Mouse (Mus musculus) heart, adult 18-20 months (tissue): ENCODE measurements around the gene Numa1. TPM values are rescaled to one million over a fixed set of nuclear protein-coding genes. Genes with fewer than 3 reads are reported as not detected.
A peak's percentile ranks its signal among the peaks of the same experiment; 100 is the strongest.
"Not testable (repeated sequence)": the region's sequence is repeated elsewhere in the genome, so short reads cannot be mapped to it uniquely, and the experiment has no call there.

Experiments used
- DNase-seq, 2 experiments: peaks; one replicate each; pipeline ENCODE4 v3.0.0; 2021 to 2022; ENCODE audit warnings: mixed read lengths in 1 of 2
- total RNA-seq, 2 experiments: library from RNA; stranded (reverse); gene quantifications; 2 replicates each; pipeline ENCODE4 v1.2.3; 2021

Numa1 gene
- total RNA-seq, 2 experiments from 2014 or later: 89.0 to 95.0 TPM

DNA sequence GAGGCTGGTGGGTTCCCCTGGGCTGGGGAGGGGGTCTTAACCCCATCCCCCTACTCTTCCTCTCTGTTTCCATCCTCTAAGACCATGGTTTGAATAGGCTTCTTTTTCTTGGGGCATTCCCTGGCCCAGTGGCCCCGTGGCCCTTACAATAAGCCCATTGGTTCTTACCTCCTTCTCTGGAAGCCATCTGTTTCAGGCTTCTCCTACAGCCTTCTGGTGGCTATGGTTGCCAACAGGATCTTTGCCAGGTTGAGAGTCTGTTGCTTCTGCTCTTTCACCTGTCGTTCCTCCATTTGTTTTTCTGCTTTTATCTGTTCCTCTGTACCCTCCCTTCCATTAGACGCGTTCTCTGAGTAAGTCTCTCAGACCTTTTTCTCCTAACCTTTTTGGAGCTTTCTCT is 3.7 kb downstream of the Numa1 start:
- DNase-seq: no peak

DNA sequence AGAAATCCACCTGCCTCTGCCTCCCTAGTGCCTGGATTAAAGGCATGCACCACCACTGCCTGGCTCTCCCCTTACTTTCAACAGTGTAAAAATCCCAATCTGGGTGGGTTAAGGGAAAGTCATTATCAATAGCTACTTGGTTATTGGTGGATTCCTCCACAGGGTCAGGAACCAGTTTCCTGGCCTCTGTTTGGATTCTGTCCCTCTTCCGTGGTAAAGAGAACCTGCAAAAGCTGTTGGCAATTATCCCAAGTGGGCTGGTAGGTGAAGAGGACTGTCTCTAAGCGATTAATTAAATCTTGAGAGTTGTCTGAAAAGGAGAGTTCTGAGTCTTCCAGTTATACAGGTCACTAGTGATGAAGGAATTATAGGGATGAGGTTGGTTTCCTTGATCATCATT is 4.4 kb downstream of the Numa1 start:
- no peak for DNase-seq

DNA sequence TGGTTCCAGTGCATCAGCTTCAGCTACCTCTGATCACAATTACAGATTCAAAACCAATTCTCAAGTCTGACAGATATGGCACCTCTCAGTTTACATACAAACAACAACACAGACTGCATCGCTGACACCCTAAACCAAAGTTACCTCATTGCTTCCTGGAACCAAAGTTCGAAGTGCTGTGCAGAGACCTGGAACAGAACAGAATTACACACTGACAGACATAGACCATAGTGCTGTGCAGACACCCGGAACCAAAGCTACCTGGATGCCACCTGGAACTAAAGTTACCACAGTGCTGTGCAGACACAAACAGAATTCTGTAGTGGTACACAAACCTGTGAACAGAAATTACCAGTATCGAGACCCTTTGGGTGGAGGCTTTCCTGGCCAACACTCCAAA is 5.8 kb downstream of the Numa1 start:
- no peak for DNase-seq

DNA sequence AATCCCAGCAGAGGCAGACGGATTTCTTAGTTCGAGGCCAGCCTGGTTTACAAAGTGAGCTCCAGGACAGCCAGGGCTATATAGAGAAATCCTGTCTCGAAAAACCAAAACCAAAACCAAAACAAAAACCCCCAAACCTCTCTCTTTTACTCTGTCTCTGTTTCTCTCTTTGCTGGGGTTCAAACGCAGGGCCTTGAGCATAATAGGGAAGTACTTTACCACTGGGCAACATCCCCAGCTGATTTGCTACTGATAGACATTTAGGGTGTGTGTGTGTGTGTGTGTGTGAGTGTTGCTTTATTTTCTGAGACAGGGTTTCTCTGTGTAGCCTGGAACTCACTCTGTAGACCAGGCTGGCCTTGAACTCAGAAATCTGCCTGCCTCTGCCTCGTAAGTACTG is 15.1 kb downstream of the Numa1 start:
- not testable (repeated sequence) for DNase-seq

DNA sequence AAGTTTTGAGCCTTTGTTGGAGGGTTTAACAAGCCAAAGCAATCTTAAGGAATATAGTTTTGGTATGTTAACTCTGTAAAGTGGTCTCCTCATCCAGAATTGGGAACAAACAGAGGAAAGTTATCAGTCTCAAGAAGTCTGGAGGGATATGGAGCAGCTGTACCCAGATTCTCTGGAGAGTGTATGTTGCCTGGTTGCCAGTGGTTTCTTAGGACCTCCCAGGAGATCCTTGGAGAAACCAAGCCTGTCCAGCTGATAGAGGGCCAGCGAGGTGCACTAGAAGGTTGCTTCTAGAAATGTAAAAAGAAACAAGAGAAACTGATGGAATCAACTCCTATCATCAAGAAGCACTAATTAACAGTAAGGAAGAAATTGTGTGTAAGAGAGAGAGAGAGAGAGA is 17.7 kb downstream of the Numa1 start:
- no peak for DNase-seq

DNA sequence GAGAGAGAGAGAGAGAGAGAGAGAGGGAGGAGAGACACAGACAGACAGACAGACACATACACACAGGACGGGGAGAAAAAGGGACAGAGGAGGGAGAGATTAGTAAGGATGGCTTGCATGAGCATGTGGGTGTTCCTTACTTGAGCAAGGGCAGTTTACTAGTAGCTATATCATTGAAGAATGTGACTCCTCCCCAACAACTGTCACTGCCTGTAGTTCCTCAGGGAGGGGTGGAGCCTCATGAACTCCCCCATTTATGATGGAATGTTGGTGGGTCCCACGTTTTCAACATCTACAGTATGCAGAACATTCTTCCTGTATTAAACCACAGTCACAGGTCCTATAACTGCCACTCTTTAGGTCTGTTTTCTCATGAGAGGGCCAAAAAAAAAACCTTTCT is 18.2 kb downstream of the Numa1 start:
- no peak for DNase-seq

DNA sequence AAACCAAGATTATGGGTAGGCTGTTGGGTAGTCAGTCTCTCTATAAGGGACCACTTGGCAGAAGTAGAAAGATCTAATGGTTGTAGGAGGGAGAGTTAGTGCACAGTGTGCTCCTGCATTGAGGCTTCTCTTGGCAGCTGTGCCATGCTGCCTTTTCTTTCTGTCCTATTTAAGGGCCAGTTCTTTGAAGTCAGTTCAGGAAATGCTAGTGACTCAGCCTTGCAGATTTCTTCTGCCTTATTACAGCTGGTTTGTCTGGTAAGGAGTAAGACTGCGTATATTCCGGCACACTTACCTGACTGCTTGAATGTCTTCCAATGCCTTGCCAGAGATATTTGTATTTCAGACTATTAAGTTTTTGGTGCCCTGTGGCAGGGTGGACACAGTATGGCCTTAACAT is 20.3 kb downstream of the Numa1 start:
- DNase-seq: no peak

DNA sequence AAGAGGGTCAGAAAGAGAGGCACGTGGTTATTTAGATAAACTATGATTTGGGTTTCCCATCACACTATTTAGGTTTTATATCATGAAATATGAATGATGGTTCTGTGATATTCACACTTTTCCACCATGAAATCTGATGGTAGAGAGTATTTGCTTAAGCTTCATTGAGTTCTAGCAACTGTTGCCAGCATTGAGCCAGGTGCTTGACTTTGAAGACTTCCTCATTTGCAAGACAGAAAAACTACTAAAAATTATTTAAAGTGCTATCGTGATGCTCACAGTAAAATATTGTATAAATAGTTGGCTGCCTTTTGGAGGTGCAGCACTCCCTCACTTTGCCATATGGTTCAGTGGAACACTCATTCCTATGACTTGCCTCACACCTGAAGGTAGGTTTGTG is 21.4 kb downstream of the Numa1 start:
- DNase-seq: no peak

DNA sequence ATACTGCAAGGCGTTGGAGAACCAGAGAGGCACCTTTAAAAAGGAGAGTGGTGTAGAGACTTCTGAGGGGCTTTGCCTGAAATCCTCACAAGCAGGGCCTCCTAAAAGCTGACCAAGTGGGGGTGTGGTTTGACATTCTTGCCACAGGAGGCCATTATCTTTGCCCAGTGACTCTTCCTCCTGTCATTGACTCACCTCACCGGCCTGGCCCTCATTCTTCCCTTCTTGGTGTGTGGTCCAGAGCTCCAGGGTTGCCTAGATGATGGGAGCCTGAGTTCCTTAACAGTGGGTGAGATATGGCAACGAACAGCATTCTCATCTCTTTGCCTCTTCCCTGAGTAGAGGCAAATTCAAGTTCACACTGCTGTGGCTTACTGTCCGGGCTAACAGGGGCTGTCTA is 22.0 kb downstream of the Numa1 start:
- DNase-seq: no peak

DNA sequence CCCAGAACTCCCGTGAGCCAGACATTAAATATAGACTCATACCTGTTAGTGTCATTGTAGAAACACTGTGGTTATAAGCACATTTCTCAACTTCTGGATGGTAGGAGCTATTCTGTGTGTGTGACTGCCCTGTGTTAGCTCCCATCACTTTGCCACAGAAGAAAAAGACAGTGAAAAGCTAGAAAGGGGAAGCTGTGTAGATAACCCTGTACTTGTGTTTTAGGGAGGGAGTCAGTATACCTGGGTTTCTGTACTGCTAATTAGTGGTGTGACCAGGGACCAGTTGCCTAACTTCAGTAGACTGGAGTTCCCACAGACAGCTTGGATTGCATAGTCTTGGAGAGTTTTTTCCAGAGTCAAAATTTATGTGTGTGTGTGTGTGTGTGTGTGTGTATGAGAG is 22.6 kb downstream of the Numa1 start:
- DNase-seq: no peak

DNA sequence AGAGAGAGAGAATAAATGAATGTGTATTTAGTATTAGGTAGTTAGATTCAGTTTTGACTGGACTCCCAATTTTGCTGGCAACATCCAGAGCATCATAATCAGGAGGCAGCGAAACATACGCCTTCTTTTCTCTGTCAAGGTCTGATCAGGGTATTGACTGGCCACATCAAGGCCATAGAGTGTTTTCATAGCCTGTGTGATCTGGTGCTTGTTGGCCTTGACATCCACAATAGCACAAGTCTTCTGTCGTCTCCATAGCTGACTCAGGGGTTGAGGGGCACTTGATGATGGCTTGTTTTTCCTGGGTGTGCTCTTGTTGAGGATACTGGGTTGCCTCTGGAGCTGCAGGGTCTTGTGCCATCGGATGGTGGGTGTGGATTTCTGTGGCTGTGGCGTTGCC is 23.0 kb downstream of the Numa1 start:
- DNase-seq: no peak

DNA sequence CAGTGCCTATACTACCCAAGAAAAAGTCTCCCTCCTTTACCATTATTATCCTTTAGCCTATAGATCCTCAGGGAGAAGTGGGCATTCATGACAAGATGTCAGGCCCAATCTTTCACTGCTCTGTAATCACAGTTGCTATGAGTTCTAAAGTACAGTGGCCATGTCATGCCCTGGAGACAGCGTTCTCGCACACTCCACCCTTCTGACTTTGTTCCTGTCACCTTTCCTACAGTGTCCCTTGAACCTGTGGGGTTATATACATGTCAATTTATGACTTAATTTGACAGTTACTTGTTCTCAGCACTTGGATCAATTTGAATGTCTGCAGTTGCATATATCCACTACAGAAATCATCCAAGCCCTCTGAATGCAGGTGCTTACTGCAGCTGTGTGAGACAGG is 28.9 kb downstream of the Numa1 start:
- no peak for DNase-seq

DNA sequence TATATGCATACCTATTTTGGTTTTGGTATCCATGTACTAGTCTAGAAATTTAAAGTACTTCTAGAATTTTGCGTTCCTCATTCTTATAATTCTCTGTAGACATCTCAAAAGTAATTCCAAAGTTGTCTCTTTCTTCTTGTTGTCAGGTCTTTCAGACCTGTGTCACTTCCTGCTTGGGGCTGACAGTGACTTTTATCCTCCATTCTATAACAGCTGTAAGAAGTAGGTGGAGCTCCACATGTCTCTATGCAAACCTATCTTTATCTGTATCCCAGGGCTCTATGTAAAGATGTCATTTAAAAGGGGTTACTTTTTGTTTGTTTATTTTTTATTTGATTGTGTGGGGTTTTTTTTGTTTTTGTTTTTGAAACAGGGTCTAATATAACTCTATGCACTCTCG is 29.7 kb downstream of the Numa1 start:
- no peak for DNase-seq

DNA sequence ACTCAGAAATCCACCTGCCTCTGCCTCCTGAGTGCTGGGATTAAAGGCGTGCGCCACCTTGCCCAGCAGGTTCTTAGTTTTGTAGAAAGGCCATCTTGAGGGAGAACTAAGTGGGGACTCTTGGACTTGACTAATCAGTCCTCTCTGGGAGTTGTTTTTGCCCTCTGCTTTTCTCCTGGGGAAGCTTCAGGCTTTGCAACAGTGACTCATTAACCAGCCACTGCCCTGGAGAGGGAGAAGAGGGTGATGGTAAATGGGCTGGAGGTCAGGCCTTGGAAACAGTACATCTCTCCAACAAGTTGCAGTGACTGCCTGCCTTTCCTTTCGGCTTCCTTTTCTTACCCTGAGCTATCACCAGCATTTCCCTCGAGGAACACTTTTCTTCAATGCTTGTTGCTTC is 30.6 kb downstream of the Numa1 start:
- no peak for DNase-seq

DNA sequence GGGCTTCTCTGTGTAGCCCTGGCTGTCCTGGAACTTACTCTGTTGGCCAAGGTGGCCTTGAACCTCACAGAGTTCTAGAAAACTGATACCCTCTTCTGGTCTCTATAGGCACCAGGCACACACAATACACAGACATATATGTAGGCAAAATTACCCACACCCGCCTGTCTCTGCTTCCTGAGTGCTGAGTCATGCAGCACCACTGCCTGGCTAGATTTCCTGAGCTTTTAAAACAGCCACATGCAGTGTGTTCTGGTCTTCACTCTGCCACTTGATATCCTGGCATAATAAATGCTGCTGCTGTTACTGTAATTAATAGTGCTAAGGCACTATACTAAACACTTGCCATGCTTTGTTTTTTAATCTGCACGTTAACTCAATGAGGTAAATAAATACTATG is 31.7 kb downstream of the Numa1 start:
- DNase-seq: no peak

DNA sequence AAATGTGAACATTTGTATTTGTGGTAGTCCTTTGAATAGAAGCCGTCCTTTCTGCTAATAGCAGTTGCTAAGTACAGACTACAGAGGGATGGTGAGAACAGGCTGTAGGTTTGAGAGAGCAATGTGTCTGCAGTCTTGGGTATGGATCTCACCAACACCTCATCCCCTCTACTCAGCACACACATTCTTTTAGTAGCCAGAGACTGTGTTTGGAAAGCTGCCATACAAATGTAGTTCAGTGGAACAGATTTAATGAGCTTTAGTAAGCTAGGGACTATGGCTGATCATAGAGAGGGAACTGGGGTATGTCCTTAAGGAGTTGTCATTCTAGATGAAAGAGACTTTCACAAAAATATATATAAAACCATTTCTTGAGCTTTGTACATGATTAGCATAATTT is 33.3 kb downstream of the Numa1 start:
- DNase-seq: no peak

DNA sequence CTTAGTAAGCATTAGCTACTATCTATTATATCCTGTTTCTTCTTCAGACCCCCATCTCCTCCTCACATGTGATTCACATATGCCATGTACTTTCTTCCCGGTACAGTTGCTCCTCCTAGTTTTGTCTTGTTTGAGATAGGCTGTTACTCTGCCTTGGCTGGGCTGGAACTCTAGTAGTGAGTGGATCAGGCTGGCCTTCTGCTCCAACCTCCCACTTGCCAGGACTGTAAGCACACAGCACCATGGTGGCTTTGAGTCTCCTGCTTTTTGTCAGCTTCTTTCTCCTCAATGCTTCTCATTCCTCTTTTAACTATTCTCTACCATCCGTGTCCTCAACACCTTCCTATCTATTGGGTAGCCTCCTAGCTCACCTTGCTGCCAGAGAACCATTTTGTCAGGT is 34.8 kb downstream of the Numa1 start:
- DNase-seq: no peak

DNA sequence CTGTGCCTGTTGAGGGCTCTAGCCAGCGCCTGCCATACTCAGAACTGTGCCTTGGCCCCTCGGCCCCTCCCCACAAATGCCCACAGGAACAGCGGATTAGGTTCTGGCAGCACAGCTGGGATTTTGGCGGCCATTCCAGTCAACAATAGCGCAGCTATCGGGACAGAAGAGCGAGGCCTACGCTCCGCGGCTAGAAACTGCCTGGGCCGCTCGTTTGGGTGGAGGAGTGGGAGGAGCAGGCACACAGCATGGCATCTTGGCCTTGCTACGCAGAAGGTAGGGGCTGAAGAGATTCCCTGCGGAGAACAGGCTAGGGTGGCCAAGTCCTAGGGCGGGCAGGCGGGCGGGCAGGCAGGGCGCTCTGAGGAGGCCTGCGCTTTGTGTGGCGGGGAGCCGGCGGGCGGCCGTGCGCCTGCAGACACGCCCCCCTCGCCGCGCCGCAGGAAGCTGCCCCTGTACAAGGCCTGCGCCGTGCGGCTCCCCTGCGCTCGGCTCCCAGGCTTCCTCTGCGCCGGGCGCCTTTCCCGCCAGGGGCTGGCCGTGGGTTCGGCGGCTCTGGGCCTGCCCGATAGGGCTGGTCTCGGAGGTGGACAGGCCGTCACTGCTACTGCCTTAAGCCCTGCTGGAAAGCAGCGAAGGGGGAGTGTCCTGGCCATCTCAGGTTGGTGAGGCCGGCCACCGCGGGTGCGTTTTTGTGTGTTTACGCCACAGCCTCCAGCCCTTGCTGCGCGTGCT is 36.0 kb downstream of the Numa1 start:
- peak; percentile 88 to 93 for DNase-seq

DNA sequence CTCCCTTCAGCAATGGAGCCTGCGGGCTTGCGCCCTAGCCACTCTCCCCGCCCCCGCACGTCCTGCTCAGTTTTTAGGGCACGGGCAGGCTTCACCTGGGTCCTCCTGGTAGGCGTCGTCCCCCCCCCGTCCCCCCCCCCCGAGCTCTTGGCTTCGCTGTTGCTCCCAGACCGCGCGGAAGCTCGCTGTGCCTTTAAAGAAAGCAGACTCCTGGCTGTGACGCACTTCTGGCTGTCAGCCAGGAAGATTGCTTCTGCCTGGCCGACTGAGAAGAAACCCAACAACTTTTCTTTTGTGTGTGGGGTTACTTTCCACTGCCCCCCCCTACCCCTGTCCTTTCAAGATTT is 36.5 kb downstream of the Numa1 start:
- peak; percentile 95 for DNase-seq

DNA sequence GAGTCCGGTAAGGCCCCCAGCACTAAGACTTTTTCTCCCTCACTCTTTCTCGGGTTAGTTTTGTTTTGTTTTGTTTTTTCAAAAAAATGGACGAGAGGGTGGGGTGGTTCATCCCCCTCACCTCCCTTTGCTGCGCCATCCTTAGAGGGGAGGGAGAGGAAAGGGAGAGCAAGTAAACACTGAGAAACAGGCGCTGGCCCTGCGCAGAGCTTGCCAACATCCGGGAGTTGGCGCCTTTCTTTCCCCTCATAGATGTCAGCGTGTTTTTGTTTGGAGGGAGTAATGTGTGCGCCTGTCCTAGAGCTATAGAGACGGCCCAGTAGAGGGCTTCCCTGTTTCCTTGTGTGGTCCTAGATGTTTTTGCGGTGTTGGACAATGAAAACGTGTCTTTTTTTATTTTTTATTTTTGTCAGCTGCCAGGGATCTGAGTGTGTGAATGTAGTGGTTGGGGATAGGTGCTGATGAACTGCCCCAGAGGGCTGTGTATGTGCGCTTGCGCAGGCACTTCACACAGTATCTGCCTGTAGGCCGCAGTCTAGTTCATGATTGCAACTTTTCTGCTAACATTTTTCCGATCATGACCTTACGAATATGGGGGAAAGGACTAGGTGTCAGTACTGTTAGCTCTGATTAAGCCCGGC is 37.0 kb downstream of the Numa1 start:
- DNase-seq: peak; percentile 88 to 89

DNA sequence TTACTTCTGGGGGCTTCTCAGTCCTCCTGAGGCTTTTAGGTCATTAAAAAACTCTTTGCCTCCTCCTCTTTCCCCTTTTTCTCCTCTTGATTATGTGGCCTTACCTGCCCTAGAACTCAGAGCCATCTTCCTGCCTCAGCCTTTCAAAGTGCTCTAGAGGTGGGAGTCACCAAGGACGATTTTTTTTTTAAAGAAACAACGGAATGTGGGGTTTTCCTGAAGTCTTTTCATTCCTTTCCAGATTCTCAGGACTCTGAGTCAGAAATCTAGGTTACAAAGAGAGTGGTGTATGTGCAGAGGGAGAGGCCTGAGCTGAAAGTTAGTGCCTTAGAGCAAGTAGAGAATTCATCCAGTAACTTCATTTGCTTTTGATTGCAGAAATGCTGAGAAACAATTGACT is 37.8 kb downstream of the Numa1 start:
- DNase-seq: no peak

DNA sequence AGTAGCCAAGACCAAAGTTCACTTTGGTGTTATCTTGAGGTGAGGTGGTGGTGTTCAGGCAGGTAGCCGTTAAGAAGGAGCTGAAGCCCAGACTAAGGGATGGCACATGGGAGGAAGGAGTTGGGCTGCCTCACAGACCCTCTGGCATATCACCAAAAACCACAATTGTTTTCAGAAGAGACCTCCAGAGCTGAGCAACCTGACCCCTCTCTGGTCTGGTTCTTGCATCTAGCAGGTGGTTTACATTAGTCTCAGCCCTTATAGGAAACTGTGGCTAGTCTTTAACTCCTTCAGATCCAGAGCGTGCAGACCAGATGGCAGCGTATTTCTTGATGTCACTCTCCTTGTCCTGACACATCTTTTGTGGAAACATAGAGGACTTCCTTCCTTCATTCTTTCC is 39.8 kb downstream of the Numa1 start:
- no peak for DNase-seq

DNA sequence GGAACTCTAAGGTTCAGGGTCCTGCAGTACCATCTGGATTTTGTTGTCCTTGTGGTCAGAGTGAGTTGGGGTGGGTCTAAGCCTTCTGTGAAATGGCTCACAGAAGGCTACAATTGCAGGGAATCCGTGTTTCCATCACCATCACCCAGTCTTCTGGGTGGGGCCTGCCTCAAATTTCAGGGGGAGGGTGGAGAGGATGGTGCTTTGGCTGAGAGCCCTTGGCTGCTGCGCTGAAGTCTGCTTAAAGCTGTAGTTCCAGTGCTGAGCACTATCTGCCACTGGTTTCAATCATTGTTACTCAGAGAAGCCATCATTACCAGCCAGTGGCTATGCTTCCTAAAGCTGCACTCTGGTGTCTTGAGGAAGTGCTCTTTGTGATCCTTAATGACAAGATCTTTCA is 40.6 kb downstream of the Numa1 start:
- DNase-seq: peak; percentile 72 to 75

DNA sequence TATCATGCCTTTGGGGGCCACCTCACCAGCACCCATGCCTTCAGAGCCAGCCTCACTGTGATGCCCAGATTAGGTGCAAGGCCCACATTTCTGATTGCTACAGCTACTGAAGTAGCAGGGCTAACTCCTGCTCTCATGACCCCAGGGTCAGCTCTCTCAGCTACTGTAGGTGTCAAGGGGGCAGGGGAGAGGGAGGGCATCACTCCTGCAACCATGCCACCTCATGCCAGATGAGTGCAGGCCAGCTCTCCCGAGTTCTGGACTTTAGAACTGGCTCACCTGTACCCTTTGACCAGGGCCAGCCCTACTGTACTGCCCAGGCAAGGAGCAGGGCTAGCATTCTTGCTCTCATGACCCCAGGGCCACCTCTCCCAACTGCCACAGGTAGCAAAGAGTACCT is 48.8 kb downstream of the Numa1 start:
- no peak for DNase-seq

DNA sequence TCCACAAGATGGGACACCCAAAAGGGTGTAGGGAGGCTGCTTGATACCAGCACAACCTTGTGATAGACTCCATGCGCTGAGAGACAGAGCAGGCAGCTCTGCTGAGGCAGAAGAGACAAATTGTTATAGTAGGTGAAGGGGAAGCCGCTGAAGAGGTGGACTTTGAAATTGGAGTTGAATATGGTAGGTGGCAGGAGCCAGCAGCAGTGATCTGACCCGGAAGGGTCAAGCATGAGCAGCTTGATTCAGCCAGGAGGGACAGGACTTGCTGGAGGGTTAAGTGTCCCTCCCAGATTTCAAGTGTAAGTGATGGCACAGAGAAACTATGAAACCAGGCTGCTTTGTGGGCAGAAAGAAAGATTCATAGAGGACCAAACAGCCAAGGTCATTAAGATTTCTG is 51.2 kb downstream of the Numa1 start:
- no peak for DNase-seq
